Mouse (Mus musculus) bone marrow macrophage, adult 2 months (primary cell): Measurements from ENCODE around the gene Plpp3.

Source experiments
- CTCF ChIP-seq: IDR thresholded peaks from 2 replicates; pipeline ENCODE4 v1.5.1; 2012; ENCODE audit warnings: low read depth, mild to moderate bottlenecking, low read length, moderate library complexity
- POLR2A ChIP-seq: IDR thresholded peaks from 2 replicates; pipeline ENCODE4 v1.6.1; 2012; ENCODE audit warnings: mild to moderate bottlenecking, low read depth, low read length, borderline replicate concordance

GRCm38 (mm10) chr4:105260893-105261769 is 104.0 kb downstream of the Plpp3 start:
- no peak for TF ChIP-seq CTCF
- TF ChIP-seq POLR2A: no peak
